Mouse (Mus musculus): ENCODE data around the gene Gpr162. TPM values are rescaled to one million over a fixed set of nuclear protein-coding genes. Genes with fewer than 3 reads are reported as not detected.
"Not testable (repeated sequence)": the region's sequence is repeated elsewhere in the genome, so short reads cannot be mapped to it uniquely, and the experiment has no call there.

The Gpr162 gene
- polyA plus RNA-seq, 1 experiment from 2014 or later = 21.8 TPM

GRCm38 (mm10) chr6:124813496-124813895 is 50.3 kb downstream of the Gpr162 start:
- DNase-seq (ENCODE audit: low spot score) = peak; percentile 73

- no peak for DNase-seq (ENCODE audit: low spot score)
These were observed 50.9 kb downstream of the Gpr162 start for GRCm38 (mm10) chr6:124812848-124813247.

GRCm38 (mm10) chr6:124811701-124812560 is 51.9 kb downstream of the Gpr162 start:
- DNase-seq (ENCODE audit: low spot score) = no peak

- DNase-seq (ENCODE audit: low spot score) = no peak
These were observed 52.4 kb downstream of the Gpr162 start for GRCm38 (mm10) chr6:124811403-124811665.

- DNase-seq (ENCODE audit: low spot score) = not testable (repeated sequence)
These were observed 53.0 kb downstream of the Gpr162 start for GRCm38 (mm10) chr6:124810566-124811402.

GRCm38 (mm10) chr6:124809775-124810538 is 53.8 kb downstream of the Gpr162 start:
- DNase-seq (ENCODE audit: low spot score) = no peak

GRCm38 (mm10) chr6:124809052-124809774 is 54.6 kb downstream of the Gpr162 start:
- peak; percentile 43 for DNase-seq (ENCODE audit: low spot score)

Other genes starting within 250 kb of the Gpr162 start
- gene C1s2, start 227.9 kb downstream of the Gpr162 start, polyA plus RNA-seq (2015; fragmentation: Nextera tagmentation; extraction: Ambion mirVana) = 0.10 and 0.15 TPM in 2 replicates
- 77.7 and 80.4 TPM in 2 replicates for gene Lpcat3, start 201.0 kb downstream of the Gpr162 start, polyA plus RNA-seq (2015; fragmentation: Nextera tagmentation; extraction: Ambion mirVana)
- 368 and 388 TPM in 2 replicates for gene Emg1, start 151.8 kb downstream of the Gpr162 start, polyA plus RNA-seq (2015; fragmentation: Nextera tagmentation; extraction: Ambion mirVana)
- gene Phb2, start 151.6 kb downstream of the Gpr162 start, polyA plus RNA-seq (2015; fragmentation: Nextera tagmentation; extraction: Ambion mirVana) = 321 and 329 TPM in 2 replicates
- 157 and 167 TPM in 2 replicates for gene Ptpn6, start 125.3 kb downstream of the Gpr162 start, polyA plus RNA-seq (2015; fragmentation: Nextera tagmentation; extraction: Ambion mirVana)
- 541 and 549 TPM in 2 replicates for gene Grcc10, start 122.6 kb downstream of the Gpr162 start, polyA plus RNA-seq (2015; fragmentation: Nextera tagmentation; extraction: Ambion mirVana)
- gene Gm45234, start 108.0 kb downstream of the Gpr162 start, polyA plus RNA-seq (2015; fragmentation: Nextera tagmentation; extraction: Ambion mirVana) = not detected in 2 replicates
- gene Atn1, start 107.5 kb downstream of the Gpr162 start, polyA plus RNA-seq (2015; fragmentation: Nextera tagmentation; extraction: Ambion mirVana) = 4.5 and 4.7 TPM in 2 replicates
- gene Eno2, start 94.3 kb downstream of the Gpr162 start, polyA plus RNA-seq (2015; fragmentation: Nextera tagmentation; extraction: Ambion mirVana) = 3.8 TPM in 2 replicates
- gene Lrrc23, start 84.3 kb downstream of the Gpr162 start, polyA plus RNA-seq (2015; fragmentation: Nextera tagmentation; extraction: Ambion mirVana) = 2.4 and 3.2 TPM in 2 replicates
- 8.9 and 9.4 TPM in 2 replicates for gene Spsb2, start 55.3 kb downstream of the Gpr162 start, polyA plus RNA-seq (2015; fragmentation: Nextera tagmentation; extraction: Ambion mirVana)
- 231 and 275 TPM in 2 replicates for gene Tpi1, start 49.7 kb downstream of the Gpr162 start, polyA plus RNA-seq (2015; fragmentation: Nextera tagmentation; extraction: Ambion mirVana)
- 93.0 and 93.4 TPM in 2 replicates for gene Usp5, start 34.5 kb downstream of the Gpr162 start, polyA plus RNA-seq (2015; fragmentation: Nextera tagmentation; extraction: Ambion mirVana)
- gene Cdca3, start 34.4 kb downstream of the Gpr162 start, polyA plus RNA-seq (2015; fragmentation: Nextera tagmentation; extraction: Ambion mirVana) = 240 and 258 TPM in 2 replicates
- gene Gnb3, start 23.7 kb downstream of the Gpr162 start, polyA plus RNA-seq (2015; fragmentation: Nextera tagmentation; extraction: Ambion mirVana) = 2.3 and 2.4 TPM in 2 replicates
- 1.9 TPM in 2 replicates for gene P3h3, start 6.2 kb downstream of the Gpr162 start, polyA plus RNA-seq (2015; fragmentation: Nextera tagmentation; extraction: Ambion mirVana)
- 102 TPM in 2 replicates for gene Cd4, start 24.2 kb upstream of the Gpr162 start, polyA plus RNA-seq (2015; fragmentation: Nextera tagmentation; extraction: Ambion mirVana)
- gene Lag3, start 47.7 kb upstream of the Gpr162 start, polyA plus RNA-seq (2015; fragmentation: Nextera tagmentation; extraction: Ambion mirVana) = 5.5 and 6.1 TPM in 2 replicates
- gene Ptms, start 56.1 kb upstream of the Gpr162 start, polyA plus RNA-seq (2015; fragmentation: Nextera tagmentation; extraction: Ambion mirVana) = 204 and 256 TPM in 2 replicates
- gene Mlf2, start 67.4 kb upstream of the Gpr162 start, polyA plus RNA-seq (2015; fragmentation: Nextera tagmentation; extraction: Ambion mirVana) = 267 and 277 TPM in 2 replicates
- 86.0 and 95.5 TPM in 2 replicates for gene Cops7a, start 101.6 kb upstream of the Gpr162 start, polyA plus RNA-seq (2015; fragmentation: Nextera tagmentation; extraction: Ambion mirVana)
- 0.50 and 0.55 TPM in 2 replicates for gene Pianp, start 132.7 kb upstream of the Gpr162 start, polyA plus RNA-seq (2015; fragmentation: Nextera tagmentation; extraction: Ambion mirVana)
- gene Zfp384, start 145.2 kb upstream of the Gpr162 start, polyA plus RNA-seq (2015; fragmentation: Nextera tagmentation; extraction: Ambion mirVana) = 8.8 and 9.5 TPM in 2 replicates
- 113 and 118 TPM in 2 replicates for gene Ing4, start 175.8 kb upstream of the Gpr162 start, polyA plus RNA-seq (2015; fragmentation: Nextera tagmentation; extraction: Ambion mirVana)
- gene Acrbp, start 185.7 kb upstream of the Gpr162 start, polyA plus RNA-seq (2015; fragmentation: Nextera tagmentation; extraction: Ambion mirVana) = 9.2 and 10.2 TPM in 2 replicates
- gene Lpar5, start 203.9 kb upstream of the Gpr162 start, polyA plus RNA-seq (2015; fragmentation: Nextera tagmentation; extraction: Ambion mirVana) = 3.5 and 4.2 TPM in 2 replicates
- gene Chd4, start 232.0 kb upstream of the Gpr162 start, polyA plus RNA-seq (2015; fragmentation: Nextera tagmentation; extraction: Ambion mirVana) = 70.0 and 84.9 TPM in 2 replicates

All from thymus, postnatal 0 days (tissue).